Mouse (Mus musculus) layer of hippocampus, adult 8-10 months (tissue): ENCODE measurements around the gene Rai1. TPM values are rescaled to one million over a fixed set of nuclear protein-coding genes. Genes with fewer than 3 reads are reported as not detected.

ENCODE experiments used
- microRNA-seq, 2 experiments: library from miRNA; unstranded; fragments of <30 nt; microRNA quantifications; one replicate each; pipeline ENCODE4 v1.2.0; 2022
- total RNA-seq, 4 experiments: library from RNA; stranded (reverse); gene quantifications; 2 replicates each; pipeline ENCODE4 v1.2.4; 2022

The Rai1 gene
- total RNA-seq, 4 experiments from 2014 or later: 70.5 to 85.6 (median 78.1) TPM

Small RNA genes lying within 50 kb of the gene (microRNA-seq; reads per million reads assigned to microRNA genes)
- 0 reads per million in 2 experiments for gene Mir6921
- gene Mir6922: 0.25 to 1.3 reads per million in 2 experiments

Other genes starting within 250 kb of the Rai1 start
- gene Med9, start 156.8 kb upstream of the Rai1 start, total RNA-seq: 10 to 100 TPM; 34.2 to 40.1 (median 34.8) TPM
- 10 to 100 TPM; 34.8 to 47.6 (median 41.1) TPM for gene Rasd1, start 140.1 kb upstream of the Rai1 start, total RNA-seq
- 1 to 10 TPM; 3.0 to 7.8 (median 6.2) TPM for gene Pemt, start 58.5 kb upstream of the Rai1 start, total RNA-seq
- 100 to 1,000 TPM in 2 of 4 experiments, 10 to 100 TPM in 2; 84.3 to 119 (median 101) TPM for gene Srebf1, start 117.6 kb downstream of the Rai1 start, total RNA-seq
- gene Tom1l2, start 247.9 kb downstream of the Rai1 start, total RNA-seq: 100 to 1,000 TPM; 179 to 207 (median 191) TPM
- 1 to 10 TPM; 7.3 to 8.5 (median 7.8) TPM for gene Drc3, start 248.3 kb downstream of the Rai1 start, total RNA-seq